Mouse (Mus musculus): ENCODE measurements around the gene Zfp423.

- no peak for TF ChIP-seq CTCF (IDR thresholded peaks at IDR 0.05; ENCODE audit: low read depth)
- TF ChIP-seq EP300 (IDR thresholded peaks at IDR 0.05; ENCODE audit: low read depth) = no peak
Observed at GRCm38 (mm10) chr8:87656484-87657230, 302.7 kb downstream of the Zfp423 start.

Data from heart, postnatal 0 days (tissue).